Mouse (Mus musculus) right cerebral cortex, adult 2 months (tissue): ENCODE data around the gene Rnf157.

Experiments
- DNase-seq, 2 experiments: peaks; one replicate each; pipeline ENCODE4 v3.0.0; 2021 to 2022; ENCODE audit warnings: low spot score in 2 of 2

The Rnf157 gene

GRCm38 (mm10) chr11:116412904-116413630 is at the start of gene Rnf157:
Rnf157 (minus strand) TSS chr11:116413032.
- DNase-seq, result peak; percentile 85 to 88

DNA sequence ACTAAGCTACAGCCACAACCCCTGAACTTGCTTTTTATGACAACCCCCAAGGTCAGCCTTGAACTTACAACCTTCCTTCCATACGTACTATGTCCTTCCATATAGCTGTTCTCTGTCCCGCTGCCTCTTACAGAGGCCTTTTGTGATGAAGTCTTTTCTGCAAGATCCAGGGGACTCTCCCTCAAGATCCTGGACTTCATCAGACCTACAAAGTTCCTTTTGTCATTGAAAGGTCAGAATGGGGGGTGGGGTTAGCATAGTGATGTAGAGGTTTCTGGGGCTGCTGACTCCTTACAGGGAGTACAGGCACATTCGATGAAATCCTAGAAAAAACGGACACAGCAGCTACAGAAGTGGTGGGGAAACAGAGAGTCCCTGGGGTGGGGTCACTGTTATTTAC is 47.0 kb upstream of the Rnf157 start:
- DNase-seq, result no peak

- no peak for DNase-seq
These were observed 43.4 kb upstream of the Rnf157 start for GRCm38 (mm10) chr11:116456234-116456633.

DNA sequence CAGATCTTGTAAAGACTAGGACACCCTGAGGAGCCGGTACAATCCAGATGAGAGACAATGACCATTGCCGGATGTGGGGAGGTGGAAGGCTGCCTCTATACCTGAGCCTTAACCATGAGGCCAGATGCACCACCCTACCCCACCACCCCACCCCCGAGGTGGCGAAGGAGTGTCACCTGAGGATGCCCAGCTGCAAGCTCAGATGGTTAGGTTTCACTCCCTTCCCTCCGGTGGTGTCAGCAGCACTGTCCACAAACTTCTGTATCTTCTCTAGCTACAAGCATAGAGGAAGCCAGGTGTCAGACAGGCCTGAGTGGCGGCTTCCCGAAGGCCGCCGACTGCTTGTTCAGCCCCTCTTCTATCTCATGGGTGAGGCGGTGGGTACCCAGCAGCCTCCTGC is 41.1 kb upstream of the Rnf157 start:
- DNase-seq, result no peak

GRCm38 (mm10) chr11:116449341-116449740 is 36.5 kb upstream of the Rnf157 start:
- DNase-seq, result no peak

DNA sequence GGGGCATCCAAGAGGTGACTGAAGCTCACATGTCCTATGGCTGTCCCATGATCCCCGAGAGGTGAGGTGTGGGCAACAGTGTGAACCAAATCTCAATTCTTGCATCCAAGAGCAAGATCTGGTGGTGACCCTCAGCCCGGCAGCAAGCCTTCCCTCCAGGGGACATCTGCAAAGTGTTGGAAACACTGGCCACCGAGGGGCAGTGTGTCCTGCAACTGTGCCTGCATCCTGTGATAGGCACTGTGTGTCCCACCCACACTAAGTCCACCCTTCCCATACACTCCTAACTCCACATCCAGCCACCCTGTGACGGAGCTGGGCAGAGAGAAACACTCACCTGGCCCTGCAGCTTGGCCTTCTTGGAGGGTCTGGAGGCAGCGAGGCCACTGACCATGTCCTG is 35.0 kb upstream of the Rnf157 start:
- DNase-seq, result no peak

GRCm38 (mm10) chr11:116446308-116446887 is 33.6 kb upstream of the Rnf157 start:
- no peak for DNase-seq

GRCm38 (mm10) chr11:116445596-116446307 is 32.9 kb upstream of the Rnf157 start:
- DNase-seq, result peak; percentile 97 to 98

- DNase-seq, result no peak
These were observed 31.1 kb upstream of the Rnf157 start for GRCm38 (mm10) chr11:116443935-116444334.

GRCm38 (mm10) chr11:116443311-116443710 is 30.5 kb upstream of the Rnf157 start:
- DNase-seq, result no peak

DNA sequence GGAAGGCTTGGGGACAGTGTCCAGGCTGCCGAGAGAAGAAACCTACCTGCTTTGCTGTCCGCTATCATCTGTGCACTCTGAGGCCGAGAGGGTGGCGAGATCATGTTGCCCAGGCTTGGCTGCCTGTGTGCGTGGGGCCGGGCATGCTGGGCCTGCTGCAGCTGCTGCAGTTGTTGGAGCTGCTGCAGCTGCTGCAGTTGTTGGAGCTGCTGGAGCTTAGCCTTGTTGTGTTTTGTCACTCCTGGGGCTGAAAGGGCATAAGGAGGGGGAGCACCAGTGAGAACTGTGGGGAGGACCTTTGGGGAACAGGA is 30.0 kb upstream of the Rnf157 start:
- DNase-seq, result no peak

DNA sequence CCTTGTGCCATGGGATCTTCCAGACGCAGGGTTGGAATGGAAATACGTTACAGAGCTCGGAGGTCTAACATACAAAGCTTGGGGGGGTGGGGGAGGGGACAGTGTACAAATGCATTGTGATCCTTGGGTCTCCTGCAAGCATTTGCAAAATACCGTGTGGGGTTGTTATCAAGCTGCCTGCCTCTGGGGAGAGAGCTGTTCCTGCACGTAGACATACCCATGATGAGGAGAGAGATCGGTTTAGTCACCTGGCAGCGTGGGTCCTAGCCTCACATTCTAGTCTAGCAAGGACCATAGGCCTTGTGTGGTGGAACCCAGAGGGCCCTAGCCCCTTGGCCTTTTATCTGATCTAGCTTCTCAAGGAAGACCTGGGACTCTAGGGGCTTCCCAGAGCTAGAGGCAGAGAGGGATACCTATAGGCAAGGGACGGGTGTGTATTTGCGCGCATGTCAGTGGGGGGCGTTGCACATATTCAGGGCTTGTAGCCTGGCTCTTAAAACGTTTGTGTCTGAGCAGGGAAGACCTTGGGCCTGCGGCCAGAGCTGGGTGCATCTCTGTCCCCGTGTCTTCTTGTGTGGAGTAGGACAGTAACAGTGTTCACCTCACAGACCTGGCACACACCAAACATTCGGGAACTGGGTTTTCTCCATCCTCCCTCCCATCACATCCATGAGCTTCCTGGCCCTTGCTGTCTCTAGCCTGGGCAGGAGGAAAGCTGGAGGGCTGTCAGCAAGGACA is 29.5 kb upstream of the Rnf157 start:
- DNase-seq, result no peak

DNA sequence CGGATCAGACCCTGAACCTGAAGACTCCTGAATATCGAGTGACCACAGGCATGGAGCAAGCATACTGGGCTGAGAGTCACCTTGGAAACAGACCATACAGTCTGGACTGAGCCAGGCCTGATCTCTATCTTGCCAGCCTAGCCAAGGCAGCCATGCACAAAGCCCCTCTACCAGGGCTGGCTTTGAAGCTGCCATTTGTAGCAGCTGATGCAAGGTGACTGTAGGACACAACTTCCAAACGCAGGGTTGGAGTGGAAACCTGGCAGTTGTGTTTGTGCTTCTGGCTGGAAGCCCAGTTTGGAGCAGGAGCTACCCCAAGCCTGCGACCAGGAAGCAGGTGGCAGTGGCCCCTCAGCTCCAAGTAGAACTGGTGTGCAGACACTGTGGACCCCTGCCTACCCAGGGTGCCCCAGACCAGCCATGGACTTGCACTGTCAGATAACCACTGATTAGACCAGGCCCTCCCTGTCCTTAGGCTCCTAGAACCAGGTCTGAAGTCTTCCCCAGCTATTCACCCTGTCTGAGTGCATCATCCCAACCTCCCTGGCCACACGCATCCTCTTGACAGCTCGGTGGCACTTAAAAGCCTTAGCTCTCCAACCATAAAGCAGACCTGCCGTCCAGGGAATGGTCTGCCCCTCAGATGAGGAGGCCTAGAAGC is 27.7 kb upstream of the Rnf157 start:
- DNase-seq, result no peak

- no peak for DNase-seq
These were observed 26.7 kb upstream of the Rnf157 start for GRCm38 (mm10) chr11:116439269-116440240.

DNA sequence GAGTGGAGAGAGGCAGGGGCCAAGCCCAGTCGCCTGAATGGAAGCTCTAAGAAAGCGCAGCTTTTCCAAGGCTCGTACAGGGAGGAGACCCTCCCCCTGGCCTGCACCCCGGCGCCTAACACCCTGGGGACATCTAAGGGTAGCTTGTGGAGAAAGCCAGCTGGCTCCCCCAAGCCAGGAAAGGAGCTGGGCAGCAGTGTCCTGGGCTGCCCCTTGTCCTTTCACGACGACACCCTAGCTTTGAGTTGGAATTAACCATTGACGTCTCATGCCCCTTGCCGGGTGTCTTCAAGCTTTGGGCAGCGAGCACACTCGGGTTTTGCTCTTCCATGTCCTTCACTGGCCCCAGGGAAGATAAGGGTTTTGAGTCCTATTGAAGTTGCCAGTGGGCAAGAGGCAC is 24.7 kb upstream of the Rnf157 start:
- DNase-seq, result no peak

DNA sequence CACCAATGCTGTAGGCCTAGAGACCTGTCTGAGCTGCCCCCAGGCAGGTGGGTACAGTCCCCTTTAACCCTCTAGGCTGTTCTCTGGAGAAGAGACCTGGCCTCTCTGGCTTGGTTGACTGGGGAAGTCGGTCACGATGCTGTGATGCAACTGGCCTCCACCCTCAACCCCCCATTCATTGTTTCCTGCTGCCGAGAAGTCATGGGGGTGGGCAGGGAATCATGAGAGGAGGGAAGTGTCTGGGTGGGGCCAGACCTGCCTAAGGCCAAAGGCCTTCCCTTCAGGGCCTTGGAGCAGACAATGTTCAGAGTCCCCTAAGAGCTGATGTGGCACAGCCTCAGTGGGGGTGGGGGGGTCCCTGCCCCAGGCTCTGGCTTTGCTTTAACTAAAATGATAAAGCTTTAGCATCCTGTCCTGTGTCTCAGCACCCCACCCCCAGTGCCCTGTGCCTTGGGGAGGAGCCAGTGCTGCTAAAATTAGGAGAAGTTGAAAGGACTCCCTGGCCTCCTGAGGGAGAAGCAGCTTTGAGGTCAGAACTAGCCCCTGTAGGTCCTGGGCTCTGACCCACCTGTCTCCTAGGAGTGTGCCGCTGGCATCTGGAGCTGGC is 24.0 kb upstream of the Rnf157 start:
- no peak for DNase-seq

GRCm38 (mm10) chr11:116435992-116436724 is 23.3 kb upstream of the Rnf157 start:
- no peak for DNase-seq

DNA sequence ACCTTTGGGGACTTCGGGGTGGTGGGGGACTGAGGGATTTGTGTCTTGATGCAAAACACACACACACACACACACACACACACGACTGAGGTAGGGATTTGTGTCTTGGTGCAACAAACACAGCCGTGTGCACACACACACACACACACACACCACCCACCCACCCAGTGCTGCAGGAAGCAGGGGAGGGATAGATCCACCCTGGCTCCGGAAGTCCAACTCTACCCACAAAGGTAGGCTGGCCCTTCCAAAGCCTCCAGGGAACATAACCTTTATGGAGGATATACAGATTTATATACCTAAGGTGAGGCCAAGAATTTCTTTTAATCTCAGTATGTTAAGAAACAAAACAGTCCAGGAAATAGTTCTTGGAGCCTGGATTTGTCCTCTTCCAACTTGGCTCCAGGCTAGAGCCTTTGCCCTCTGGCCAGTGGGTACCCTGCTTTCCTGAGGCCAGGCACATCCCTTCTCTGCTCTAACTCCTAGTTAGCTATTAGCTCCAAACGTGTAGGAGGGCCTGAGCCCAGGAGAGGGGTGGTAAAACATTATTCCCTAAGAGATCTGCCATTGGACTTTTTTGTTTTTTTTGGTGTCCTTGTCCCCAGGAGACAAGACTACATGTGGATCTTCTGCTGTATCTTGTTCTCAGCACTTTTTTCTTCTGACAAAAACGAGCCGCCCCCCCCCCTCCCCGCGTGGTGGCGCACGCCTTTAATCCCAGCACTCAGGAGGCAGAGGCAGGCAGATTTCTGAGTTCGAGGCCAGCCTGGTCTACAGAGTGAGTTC is 22.3 kb upstream of the Rnf157 start:
- no peak for DNase-seq
